Mouse (Mus musculus): ENCODE results near the gene Car3.
"Not testable (repeated sequence)": the region's sequence is repeated elsewhere in the genome, so short reads cannot be mapped to it uniquely, and the experiment has no call there.

Car3 gene

DNA sequence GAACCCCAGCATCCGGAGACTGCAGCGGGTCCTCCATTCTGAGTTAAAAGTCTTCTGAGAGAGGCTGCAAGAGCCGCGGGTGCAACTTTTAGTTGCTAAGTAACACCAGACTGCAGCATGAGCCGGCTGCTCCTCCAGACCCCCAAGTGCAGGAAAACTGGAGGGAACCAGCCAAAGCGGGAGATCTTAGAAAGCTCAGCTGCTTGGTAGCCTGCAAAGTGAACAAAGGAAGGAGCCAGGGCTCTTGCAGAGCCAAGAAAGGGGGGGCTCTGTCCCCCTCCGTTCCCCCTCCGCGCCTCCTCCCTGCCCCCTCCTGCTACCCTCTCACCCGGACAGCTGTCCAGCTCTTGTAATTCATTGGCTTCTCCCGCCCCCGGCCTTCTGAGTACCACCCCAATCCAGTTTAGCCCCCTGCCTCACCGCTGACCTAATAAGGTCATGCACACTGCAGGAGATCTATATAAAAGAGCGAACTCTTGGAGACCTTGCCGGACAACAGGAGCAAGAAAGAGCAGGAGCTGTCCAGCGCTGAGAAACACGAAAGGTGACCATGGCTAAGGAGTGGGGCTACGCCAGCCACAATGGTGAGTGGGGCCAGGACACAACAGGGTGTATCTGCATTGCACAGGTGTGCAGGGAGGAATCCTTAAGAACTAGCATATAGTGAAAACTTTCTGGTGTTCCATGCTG is at the start of gene Car3:
Gene Car3, plus strand, starts transcription at position 491 of the 690 bp plus-strand sequence.
- no peak for DNase-seq

DNA sequence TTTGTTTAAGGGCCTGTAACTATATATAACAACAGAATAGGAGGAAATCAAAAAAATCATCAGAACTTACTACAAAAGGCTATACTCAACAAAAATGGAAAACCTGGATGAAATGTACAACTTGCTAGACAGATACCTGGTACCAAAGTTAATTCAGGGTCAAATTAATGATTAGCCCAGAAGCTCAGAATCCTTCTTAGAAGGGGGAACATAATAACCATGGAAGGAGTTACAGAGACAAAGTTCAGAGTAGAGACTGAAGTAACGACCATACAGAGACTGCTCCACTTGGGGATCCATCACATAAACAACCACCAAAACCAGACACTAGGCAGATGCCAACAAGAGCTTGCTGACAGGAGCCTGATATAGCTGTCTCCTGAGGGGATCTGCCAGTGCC is 47.9 kb upstream of the Car3 start:
- DNase-seq: not testable (repeated sequence)

DNA sequence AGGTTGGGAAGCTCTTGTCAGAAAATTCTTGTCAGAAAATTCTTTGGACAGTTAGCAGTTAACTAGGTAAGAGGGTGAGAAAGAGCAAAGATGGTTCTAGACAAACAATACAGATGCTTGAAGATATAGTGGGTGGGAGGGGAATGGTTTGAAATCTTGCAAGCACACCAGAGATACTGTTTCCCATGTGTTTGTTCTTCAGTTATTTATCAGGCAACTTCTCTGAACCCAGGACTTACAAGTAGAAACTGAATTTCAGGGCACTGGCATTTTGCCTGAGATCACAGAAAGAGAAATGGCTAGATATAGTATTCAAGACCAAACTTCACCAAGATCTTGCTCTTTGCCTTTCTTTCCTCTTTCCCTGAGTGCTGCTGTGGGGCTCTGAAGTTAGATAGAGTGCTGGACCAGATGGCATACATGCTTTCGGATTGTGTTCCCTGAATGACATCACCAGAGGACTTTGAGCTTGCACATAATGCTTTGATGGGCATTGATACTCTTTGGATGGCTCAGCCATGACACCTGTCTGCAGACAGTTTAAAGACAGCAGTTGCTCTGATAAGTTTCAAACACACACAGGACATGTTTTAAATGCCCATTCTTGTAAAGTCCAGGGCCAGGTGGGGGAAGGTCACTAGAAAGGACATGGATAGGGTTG is 43.3 kb upstream of the Car3 start:
- no peak for DNase-seq

DNA sequence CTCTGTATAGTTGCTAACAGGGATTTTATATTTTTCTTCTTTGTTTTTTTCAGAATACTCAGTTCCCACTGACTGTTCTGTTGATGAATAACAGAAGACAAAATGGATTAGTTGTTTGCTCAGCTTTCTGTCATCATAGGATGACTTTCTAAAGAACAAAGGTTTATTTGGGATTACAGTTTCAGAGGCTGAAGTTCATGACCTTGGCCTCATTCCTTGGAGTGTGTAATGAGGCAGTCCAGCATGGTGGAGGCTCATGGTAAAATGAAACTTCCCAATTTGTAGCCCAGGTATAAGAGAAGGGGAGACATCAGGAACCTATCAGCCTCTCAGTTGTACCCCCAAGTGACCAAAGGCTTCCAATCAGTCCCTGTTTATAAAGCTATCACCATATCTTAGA is 34.4 kb upstream of the Car3 start:
- DNase-seq: no peak

DNA sequence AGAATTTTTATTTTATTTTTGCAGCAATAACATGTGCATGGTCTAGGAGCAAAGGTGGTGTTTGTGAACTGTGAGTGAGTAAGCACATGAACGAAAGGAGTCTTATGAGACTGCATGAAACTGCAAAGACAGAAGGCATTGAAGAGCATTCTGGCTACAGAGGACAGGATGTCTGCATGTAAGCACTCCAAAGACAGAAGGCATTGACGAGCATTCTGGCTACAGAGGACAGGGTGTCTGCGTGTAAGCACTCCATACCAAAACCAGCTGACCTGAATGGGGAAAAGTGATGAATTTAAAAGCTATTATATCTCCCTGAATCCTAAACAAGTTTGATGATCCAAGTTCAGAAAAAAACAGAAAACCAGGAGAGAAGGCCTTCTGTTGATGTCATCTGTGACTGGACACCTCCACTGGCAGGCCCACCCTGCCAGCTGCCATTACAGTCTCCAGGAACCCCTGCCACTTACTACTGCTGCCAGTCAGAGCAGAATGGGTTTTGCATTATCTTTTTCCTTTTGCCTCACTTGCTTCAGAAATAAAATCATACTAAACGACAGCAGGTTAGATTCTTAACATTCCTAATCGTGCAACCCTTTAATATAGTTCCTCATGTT is 32.0 kb upstream of the Car3 start:
- DNase-seq: no peak

DNA sequence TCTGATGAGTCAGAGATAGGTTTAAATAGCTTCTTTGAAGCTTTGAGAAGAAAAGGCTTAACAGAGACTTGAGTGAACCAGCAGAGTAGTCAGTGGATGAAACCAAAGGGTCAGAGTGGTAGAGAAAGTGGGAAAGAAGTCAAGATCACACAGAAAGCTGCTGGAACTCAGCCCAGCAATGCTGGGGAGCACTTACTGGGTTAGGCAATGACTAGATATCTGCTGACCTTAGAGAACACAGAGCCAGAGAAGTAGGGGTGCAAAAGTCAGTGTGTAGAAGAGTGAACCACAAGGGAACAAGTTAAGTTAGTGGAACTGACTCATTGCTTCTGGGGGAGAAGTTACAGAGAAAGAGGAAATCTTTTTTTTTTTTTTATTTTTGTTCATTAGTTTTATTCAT is 30.5 kb upstream of the Car3 start:
- no peak for DNase-seq

DNA sequence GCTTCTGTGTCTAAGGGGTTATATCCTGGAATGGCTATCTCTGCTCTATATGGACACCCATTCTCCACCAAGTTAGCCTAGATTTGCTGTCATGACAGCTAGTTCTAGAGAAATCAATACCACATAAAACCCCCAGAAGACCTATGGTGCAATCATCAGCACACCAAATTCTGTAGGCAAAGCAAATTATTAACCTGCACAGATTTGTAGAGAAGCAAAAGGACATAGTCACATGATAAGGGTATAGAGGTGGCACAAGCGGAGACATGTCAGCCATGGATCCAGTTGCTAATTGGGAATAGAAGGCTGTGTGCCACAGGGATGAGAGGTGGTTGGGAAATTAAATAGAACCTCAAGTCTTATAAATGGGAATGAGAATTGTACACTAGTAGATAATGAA is 24.4 kb upstream of the Car3 start:
- DNase-seq: no peak

DNA sequence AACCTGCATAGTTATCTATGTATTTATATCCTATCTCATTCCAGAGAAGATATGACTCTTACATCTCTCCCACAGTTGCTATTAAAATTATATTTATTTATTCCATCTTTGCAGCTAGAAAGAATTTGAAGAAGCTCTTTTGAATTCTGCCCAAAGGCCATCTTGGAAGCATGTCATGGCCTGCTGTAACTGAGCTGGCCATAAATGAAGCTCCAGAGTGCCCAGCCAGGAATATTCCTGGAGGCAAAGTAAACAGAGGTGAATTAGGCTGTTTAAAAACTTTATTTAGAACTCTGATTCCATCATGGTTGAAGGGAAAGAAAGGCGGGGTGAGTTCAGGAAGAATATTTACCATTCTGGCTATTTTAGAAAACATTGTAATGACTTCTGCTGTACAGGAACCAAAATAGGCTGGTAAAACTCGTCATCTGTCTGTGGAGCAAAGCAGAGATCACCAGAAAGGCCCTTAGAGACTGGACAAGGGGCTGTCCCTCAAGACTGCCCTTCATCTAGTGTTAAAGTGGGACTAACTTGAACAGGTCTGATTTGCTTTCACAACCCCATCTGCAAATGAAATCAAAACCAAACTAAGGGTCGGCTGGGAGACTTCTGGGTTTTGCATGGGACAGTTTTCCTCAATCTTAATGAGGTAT is 23.7 kb upstream of the Car3 start:
- no peak for DNase-seq

DNA sequence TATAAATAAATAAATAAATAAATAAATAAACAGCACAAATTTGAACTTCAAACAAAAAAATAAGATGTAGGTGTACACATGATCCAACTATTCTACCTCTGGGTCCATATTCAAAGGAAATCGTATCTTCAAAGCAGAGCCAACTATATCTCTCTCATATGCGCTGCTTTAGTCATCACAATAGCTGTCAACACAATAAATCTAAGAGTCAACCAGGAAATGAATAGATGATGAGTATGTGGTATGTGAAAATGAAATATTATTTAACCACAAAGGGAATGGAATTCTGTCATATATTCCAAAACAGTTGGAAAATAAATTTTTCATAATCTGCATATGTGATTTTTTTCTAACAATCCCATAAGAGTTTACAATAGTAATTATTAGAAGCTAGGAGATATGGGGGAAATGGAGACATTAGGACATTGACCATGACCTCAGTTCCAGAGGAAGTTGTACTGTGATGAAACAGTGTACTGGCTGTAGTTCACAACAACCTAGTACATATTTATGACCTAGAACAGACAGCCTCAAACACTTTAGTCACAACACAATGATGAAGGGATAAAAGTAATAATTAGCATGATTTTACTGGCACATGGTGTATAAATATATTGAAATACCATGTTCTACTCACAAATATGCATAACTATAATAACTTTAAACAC is 14.6 kb upstream of the Car3 start:
- no peak for DNase-seq

DNA sequence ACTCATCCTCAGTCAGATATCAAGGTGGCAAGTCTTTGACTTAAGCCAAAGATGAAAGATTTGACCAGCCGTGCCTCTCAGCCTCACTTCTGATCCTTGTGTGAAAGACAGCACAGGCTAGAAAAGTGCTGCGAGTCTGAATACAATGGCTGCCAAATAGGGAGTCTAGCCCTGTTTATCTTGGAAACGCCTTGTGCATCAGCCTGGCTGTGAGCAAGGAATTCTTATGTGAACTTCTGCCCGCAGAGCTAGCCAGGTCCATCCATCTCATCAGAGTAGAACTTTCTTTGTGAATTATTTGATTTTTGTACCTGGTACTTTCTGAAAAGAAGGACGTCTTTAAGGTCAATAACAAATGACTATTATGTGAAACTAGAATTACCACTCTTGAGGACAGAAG is 9.3 kb upstream of the Car3 start:
- no peak for DNase-seq

DNA sequence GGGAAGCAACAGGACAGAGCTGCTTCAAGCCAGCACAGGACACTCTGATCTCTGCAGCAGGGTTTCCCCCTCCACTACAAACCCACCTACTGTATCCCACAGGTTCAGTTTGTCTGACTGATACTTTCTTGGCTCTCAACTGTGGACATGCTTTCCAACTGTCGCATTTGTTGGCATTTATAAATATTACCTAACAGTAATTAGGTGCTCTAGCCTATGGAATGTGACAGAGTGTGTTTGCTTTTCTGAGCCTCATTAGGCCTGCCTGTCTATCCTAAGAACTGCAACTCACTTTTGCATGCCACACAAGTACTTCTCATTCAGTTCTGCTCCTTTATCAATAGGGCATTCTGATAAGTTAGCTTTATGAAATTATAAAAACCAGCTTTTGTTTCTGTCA is 8.9 kb upstream of the Car3 start:
- DNase-seq: no peak

DNA sequence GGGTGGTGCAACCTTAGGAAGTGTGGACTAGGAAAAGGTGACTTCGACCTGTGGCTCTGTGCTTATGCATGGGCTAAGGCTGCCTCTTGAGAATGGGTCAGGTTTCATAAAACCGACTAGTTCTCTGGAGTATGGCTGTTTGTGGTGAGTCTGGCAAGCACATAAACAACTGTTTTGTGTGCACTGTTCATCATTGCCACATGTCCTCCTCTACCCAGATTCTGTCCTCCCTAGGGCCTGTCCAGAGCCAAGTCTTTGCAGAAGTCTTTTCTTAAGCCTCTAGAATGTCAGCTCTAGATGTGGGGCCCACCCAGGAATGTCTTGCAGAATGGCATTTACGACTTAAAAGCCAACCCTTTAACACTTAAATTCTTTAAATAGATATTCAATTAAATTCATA is 5.4 kb upstream of the Car3 start:
- DNase-seq: no peak

DNA sequence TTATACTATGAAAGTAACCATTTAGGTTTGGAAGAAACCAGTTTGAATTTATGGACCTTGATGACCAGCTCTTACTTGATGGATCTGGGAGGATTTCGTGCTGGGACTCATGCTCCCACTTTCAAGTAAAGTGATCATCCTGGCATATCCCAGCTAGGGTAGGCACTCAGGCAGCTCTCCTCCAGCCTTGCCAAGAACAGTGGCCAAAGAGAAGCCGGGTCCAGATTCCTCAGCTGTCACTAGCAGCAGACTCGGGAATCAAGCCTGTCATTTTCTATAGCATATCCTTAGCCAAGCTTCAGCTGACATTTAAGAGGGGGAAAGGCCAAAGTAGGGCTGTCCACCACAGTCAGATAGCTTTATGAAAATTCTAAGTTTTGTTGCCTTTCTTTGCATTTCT is 3.0 kb upstream of the Car3 start:
- DNase-seq: no peak

DNA sequence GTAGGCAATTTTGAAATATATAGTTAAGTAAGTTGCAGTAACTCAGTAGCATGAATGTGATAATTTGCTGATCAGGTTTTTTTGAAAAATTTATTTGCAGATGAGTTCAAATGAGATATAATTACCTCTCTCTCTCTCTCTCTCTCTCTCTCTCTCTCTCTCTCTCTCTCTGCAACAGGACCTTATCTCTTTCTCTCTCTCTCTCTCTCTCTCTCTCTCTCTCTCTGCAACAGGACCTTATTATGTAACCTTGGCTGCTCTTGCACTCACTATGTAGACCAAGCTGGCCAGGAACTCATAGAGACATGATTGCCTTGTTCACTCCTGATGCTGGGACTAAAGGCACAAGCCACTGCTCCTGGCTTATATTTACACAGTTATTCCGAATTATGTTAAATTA is 2.1 kb upstream of the Car3 start:
- no peak for DNase-seq

DNA sequence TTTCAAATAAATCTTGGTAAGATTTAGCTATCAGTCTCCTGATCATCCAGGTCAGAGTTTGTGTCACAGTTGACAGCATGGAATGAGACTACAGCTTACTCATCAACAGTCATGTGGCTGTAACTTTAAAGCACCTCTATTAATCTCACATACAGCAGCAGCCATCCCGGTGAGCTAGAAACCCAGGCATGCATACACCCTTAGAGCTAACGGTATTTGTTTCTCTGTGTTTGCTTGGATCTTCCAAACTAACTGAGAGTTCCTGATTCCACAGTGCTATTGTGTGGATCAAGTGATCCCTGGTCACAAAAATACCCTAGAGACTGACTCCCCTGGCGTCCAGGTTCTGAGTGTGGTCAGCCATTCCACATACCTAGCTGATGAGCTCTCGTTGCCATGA is 1.5 kb upstream of the Car3 start:
- no peak for DNase-seq

DNA sequence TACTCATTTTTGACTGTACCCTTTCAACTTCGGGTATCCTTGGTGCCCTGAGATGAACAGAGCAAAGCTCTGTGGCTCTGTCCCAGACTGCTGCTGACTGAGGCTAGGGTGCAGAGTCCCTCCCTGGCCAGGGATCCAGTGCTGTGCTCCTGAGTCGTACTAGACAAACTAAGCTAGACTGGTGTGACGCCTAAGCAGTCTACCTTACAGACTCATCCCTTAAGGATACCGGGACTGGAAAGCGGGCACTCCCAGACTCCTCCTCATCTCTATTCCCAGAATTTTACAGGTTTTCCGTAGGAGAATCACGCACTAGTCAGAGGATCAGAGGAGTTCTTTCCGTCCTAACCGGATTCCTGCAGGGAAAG is 674 bp upstream of the Car3 start:
- no peak for DNase-seq

DNA sequence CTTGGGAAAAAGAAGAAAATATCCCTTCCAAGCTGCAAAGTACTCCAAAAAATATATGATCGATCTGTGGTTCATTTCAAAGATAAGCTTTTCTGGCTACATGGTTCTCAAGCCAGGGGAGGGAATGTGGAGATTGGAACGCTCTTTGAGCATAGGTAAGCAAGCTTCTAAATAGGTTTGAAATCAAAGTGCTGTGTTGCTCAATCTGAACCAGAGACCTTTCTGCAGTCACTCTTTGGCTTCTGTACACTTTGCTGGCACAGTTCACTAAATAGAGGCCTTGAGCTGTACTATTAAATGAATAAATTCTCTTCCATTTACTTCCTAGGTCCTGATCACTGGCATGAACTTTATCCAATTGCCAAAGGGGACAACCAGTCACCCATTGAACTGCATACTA is 610 bp downstream of the Car3 start:
- no peak for DNase-seq

DNA sequence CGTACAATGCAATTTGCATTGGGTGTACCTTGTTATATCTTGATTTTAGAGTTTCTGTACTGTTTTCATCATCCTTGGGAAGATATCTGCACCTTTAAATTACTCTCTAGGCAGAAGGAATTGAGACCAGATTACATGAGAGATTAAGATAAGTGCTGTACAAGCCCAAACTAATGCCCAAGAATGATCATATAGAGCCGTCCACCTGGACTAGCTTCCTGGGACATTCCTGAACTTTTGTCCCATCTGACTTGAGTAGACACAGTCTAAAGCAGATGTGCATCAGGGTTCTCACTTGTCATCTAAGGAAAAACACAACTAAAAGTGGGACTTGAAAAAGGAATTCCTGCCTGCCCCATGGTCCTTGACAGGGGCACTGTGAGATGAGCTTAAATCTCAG is 2.6 kb downstream of the Car3 start:
- DNase-seq: no peak

DNA sequence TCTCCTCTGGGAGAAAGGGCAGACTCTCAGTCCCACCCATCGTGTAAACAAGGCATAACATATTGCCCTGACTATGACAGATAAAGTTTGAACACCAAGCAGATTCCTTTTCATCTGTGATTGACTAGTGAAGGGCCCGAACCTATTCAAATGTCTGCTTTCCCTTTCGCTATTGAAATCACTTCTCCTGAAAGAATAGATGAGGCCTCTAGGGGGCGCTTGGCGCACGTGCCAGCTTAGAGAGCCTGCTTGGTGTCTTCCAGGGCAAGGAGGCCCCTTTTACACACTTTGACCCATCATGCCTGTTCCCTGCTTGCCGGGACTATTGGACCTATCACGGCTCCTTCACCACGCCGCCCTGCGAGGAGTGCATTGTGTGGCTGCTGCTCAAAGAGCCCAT is 6.5 kb downstream of the Car3 start:
- DNase-seq: peak; percentile 49

DNA sequence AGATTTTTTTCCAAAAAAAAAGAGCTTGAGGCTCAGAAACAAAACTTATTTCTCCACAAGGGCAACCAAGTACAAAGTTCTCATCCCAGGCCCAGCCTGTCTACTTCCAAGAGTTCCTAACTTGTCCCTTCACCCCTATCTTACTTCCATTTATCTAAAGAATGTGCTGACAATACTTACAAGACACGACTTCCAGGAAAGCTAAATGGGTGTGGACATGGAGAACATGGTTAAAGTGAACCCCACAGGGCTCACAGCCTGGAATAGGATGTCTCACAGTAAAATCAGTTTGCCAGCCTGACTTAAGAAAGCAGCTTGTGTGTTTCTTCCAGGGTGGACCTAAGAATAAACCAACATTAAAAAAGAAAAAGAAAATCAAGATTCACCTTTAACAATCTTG is 7.2 kb downstream of the Car3 start:
- no peak for DNase-seq

DNA sequence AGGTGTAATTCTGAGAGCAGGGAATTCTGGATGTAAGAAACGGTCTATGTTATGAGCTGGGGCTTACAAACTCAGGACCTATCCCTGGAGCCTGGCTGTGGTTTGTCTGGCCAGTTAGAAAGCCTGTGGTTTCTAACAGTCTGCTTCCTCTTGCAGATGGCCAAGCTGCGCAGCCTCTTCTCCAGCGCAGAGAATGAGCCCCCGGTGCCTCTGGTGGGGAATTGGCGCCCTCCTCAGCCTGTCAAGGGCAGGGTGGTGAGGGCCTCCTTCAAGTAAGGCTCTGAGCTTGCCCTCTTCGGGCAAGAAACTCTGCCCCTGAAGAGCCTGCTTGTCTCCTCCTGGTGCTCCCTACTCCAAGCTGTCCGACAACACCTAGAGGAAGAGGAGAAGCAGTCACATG is 8.1 kb downstream of the Car3 start:
- DNase-seq: no peak

DNA sequence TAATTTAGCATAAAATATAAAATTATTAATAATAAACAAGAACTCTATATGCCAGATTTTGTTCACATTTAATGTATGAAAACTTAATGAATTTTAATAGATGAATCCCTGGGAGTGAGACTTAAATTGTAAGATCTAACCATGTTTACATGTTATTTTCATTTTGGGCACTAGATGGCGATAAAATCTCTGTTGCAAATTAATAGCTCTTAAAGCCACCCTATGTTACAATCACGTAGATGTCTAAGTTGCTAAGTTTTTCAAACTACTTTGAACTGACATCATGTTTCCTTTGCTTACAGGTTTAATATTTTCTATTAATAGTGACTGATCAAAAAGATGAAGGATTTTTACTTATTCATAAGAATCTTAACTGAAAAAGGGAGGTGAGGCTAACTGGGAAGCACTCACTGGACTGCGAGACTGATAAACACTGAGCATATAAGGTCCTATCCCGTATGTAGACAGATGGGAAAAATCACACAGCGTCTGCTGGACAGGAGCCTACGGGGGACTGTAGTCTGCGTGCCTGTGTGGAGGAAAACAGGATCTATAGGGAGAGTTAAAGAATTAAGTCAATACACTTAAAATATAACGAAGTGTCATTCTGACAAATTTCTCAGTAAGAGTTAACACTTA is 11.2 kb downstream of the Car3 start:
- no peak for DNase-seq

DNA sequence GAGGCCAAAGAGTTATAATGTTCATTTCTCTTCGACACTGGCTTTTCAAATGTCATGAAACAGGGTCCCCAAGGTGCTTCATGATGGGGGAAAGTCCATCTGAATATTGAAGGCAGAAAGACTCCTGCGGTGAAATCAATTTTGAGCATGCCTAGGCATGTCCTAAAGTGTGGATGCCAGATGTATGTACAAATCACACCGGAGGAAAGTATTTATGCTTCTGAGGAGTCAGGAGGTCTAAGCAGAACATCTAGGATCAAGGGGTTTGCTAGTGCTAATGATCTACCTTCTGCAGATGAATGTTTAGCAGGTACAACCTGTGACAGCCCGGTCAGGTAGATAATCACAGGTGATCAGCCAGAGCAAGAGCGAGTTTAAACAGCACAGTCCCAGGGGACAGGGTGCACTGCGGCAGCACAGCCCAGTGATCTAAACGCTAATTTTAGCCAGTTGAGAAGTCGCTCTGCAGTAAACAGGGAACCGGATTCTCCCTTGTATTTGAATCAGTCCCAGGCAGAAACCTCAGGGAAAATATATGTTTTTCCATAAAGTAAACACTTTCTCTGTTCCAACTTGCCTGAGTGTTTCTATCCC is 13.1 kb downstream of the Car3 start:
- no peak for DNase-seq
